Mouse (Mus musculus): ENCODE data around the gene Cradd. TPM values are rescaled to one million over a fixed set of nuclear protein-coding genes. Genes with fewer than 3 reads are reported as not detected.

Gene Cradd
- polyA plus RNA-seq, 1 experiment from 2014 or later, result 11.6 TPM

DNA sequence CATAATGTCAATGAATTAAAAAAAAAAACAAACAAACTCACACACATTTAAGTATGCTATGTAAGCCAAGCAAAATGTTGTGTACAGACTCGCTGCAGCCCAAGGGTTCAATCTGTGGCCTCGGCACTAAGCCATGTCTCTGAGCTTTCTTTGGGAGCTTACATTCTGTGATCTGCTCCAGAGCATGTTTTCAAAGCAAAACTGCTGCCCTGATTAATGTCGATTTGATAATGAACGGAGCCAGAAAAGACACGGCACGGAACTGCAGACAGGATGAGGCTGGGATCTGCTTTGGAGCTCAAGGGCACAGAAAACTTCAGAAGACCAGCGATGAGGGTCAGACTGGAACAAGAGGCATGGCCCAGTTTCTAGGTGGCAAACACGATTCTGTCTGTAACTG, 126.6 kb downstream of the Cradd start:
- no peaks in the 10 kb centered on the region for H3K4me1 ChIP-seq (replicated peaks; ENCODE audit: control insufficient read depth, insufficient read depth, low read length)
- no peak overlapping the region for H3K9ac ChIP-seq
- no peaks in the 10 kb centered on the region for H3K9me3 ChIP-seq (ENCODE audit: control insufficient read depth, low read length)
- H3K27ac ChIP-seq, result no peak overlapping the region
- ATAC-seq (ENCODE audit: low FRiP score) (no peak), DNase-seq (ENCODE audit: low spot score) (no peak)
- H3K27me3 ChIP-seq (ENCODE audit: control insufficient read depth, insufficient read depth, low read length), result no peaks in the 10 kb centered on the region
- WGBS, result 88% methylated on average over 8 of the region's 8 CpGs
- H3K4me3 ChIP-seq (replicated peaks; ENCODE audit: low read length), result no peak overlapping the region
- H3K36me3 ChIP-seq (replicated peaks; ENCODE audit: control insufficient read depth, insufficient read depth), result no peaks in the 10 kb centered on the region
- no peak overlapping the region for H3K4me2 ChIP-seq (replicated peaks)

DNA sequence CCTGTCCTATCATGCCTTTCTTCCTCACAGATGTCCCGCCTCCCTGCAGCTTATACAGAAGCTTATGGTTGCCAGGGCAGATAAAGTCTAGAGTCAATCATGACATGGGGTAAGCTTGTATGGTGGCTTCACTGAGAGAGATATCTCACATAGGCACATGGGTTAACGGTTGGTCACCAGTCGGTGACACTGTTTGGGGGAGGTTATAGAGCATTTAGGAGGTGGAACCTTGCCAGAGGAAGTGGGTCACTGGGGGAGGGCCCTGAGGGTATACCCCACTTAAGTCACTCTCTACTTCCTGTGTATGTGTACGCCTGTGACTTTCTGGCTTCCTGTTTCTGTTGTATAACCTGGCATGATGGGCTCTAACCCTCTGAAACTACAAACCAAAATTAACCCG, 128.2 kb downstream of the Cradd start:
- H3K4me3 ChIP-seq (replicated peaks; ENCODE audit: low read length), result no peak overlapping the region
- H3K9me3 ChIP-seq (ENCODE audit: control insufficient read depth, low read length), result no peaks in the 10 kb centered on the region
- no peak for DNase-seq (ENCODE audit: low spot score)
- 93% methylated on average over 5 of the region's 5 CpGs for WGBS
- H3K27me3 ChIP-seq (ENCODE audit: control insufficient read depth, insufficient read depth, low read length), result no peaks in the 10 kb centered on the region
- H3K9ac ChIP-seq, result no peak overlapping the region
- no peak overlapping the region for H3K4me2 ChIP-seq (replicated peaks)
- H3K36me3 ChIP-seq (replicated peaks; ENCODE audit: control insufficient read depth, insufficient read depth), result no peaks in the 10 kb centered on the region
- H3K27ac ChIP-seq, result no peak overlapping the region
- ATAC-seq (ENCODE audit: low FRiP score), result no peak
- H3K4me1 ChIP-seq (replicated peaks; ENCODE audit: control insufficient read depth, insufficient read depth, low read length), result no peaks in the 10 kb centered on the region

DNA sequence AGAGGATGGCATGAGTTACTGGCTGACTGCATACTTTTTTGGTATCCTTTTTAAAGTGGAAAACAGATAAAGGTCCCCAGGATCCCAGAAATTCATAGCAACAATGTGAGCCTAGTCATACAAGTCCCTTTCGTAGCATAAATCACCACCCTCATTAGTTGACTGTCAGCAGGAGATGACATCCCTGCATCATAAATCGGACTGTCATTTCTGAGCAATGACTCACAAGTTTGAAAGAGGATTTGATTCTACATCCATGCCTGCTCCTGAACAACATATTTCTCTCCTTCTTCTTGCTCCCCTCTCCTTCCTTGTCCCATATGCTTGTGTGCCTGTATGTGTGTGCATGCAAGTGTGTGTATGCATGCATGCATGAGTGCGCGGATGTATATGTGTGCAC, 129.2 kb downstream of the Cradd start:
- no peak overlapping the region for H3K9ac ChIP-seq
- no peaks in the 10 kb centered on the region for H3K27me3 ChIP-seq (ENCODE audit: control insufficient read depth, insufficient read depth, low read length)
- H3K36me3 ChIP-seq (replicated peaks; ENCODE audit: control insufficient read depth, insufficient read depth), result no peaks in the 10 kb centered on the region
- DNase-seq (ENCODE audit: low spot score) (no peak), ATAC-seq (ENCODE audit: low FRiP score) (no peak)
- no peak overlapping the region for H3K27ac ChIP-seq
- no peak overlapping the region for H3K4me3 ChIP-seq (replicated peaks; ENCODE audit: low read length)
- H3K4me1 ChIP-seq (replicated peaks; ENCODE audit: control insufficient read depth, insufficient read depth, low read length), result no peaks in the 10 kb centered on the region
- WGBS, result 88% methylated on average over 4 of the region's 4 CpGs
- H3K9me3 ChIP-seq (ENCODE audit: control insufficient read depth, low read length), result no peaks in the 10 kb centered on the region
- no peak overlapping the region for H3K4me2 ChIP-seq (replicated peaks)

DNA sequence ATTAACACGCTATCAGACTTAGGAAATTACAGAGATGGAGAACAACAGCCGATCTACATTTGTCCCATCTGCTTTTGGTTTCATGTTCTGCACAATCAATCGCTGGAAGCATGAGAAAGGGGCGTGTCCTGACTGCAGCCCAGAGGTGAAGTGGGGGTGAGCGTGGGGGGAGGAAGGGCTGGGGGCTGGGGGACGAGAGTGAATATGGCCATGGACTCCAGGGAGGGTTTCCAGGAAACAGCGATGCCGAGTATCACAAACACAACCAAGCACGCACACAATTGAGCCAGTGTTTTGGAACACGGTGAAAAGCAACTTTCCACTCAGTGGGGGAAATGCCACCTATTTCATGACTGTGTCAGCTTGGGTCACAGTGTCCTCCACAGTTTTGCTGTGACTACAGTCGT, 130.1 kb downstream of the Cradd start:
- no peak overlapping the region for H3K4me2 ChIP-seq (replicated peaks)
- no peaks in the 10 kb centered on the region for H3K4me1 ChIP-seq (replicated peaks; ENCODE audit: control insufficient read depth, insufficient read depth, low read length)
- no peaks in the 10 kb centered on the region for H3K9me3 ChIP-seq (ENCODE audit: control insufficient read depth, low read length)
- WGBS, result 62% methylated on average over 11 of the region's 11 CpGs
- H3K4me3 ChIP-seq (replicated peaks; ENCODE audit: low read length), result no peak overlapping the region
- no peak overlapping the region for H3K27ac ChIP-seq
- no peaks in the 10 kb centered on the region for H3K27me3 ChIP-seq (ENCODE audit: control insufficient read depth, insufficient read depth, low read length)
- ATAC-seq (ENCODE audit: low FRiP score), result no peak
- H3K9ac ChIP-seq, result no peak overlapping the region
- DNase-seq (ENCODE audit: low spot score), result no peak
- H3K36me3 ChIP-seq (replicated peaks; ENCODE audit: control insufficient read depth, insufficient read depth), result no peaks in the 10 kb centered on the region

DNA sequence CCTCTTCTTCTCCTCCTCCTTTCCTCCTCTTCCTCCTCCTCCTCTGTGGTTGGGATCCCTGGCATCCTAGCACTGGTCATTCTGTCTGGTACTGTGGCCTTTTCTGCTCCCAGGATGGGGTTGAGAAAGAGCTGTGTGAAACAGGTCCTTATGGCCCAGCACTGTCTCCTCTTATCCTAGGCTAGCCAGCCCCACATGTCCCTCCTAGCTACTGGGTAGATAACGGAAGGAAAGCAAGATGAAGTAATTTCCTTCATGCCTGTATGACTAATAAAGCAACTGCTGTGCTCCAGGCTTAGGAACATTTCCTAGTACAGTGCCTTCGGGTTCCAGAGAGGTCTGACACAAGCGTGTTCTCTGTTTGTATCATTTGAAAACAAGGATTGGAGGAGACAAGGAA, 132.1 kb downstream of the Cradd start:
- H3K9me3 ChIP-seq (ENCODE audit: control insufficient read depth, low read length), result no peaks in the 10 kb centered on the region
- no peak for ATAC-seq (ENCODE audit: low FRiP score)
- H3K4me1 ChIP-seq (replicated peaks; ENCODE audit: control insufficient read depth, insufficient read depth, low read length), result no peaks in the 10 kb centered on the region
- WGBS, result 81% methylated on average over 3 of the region's 3 CpGs
- H3K27me3 ChIP-seq (ENCODE audit: control insufficient read depth, insufficient read depth, low read length), result no peaks in the 10 kb centered on the region
- H3K36me3 ChIP-seq (replicated peaks; ENCODE audit: control insufficient read depth, insufficient read depth), result no peaks in the 10 kb centered on the region
- H3K9ac ChIP-seq, result no peak overlapping the region
- no peak overlapping the region for H3K4me2 ChIP-seq (replicated peaks)
- no peak for DNase-seq (ENCODE audit: low spot score)
- H3K27ac ChIP-seq, result no peak overlapping the region
- no peak overlapping the region for H3K4me3 ChIP-seq (replicated peaks; ENCODE audit: low read length)

DNA sequence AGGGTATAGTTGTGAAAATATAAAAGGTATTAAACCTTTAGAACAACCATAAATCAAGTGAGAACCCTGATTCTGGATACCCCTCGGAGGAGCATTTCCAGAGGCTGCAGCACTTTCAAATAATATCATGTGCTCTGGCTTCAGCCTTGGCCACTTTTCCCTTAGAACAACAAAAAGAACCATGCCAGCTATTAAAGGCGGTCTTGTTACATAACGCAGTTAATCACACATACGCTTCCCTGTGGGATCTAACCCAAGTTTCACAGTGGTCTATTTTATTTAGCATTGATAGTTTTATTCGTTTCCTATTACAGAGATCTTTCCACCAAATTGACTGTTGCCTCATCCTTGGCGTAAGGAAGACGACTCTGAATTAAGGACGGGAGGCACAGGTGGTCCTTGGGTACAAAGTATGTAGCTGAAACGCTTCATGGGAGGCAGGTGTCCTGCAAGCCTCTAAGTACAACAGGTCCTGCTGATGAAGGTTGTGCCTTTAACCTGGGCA, 132.7 kb downstream of the Cradd start:
- no peak for ATAC-seq (ENCODE audit: low FRiP score)
- DNase-seq (ENCODE audit: low spot score), result no peak
- Histone ChIP-seq H3K9ac (no peak overlapping the region), H3K4me1 (replicated peaks; ENCODE audit: control insufficient read depth, insufficient read depth, low read length) (no peaks in the 10 kb centered on the region), H3K4me3 (replicated peaks; ENCODE audit: low read length) (no peak overlapping the region), H3K27me3 (ENCODE audit: control insufficient read depth, insufficient read depth, low read length) (no peaks in the 10 kb centered on the region), H3K36me3 (replicated peaks; ENCODE audit: control insufficient read depth, insufficient read depth) (no peaks in the 10 kb centered on the region), H3K4me2 (replicated peaks) (no peak overlapping the region), H3K9me3 (ENCODE audit: control insufficient read depth, low read length) (no peaks in the 10 kb centered on the region), H3K27ac (no peak overlapping the region)
- 91% methylated on average over 9 of the region's 9 CpGs for WGBS

DNA sequence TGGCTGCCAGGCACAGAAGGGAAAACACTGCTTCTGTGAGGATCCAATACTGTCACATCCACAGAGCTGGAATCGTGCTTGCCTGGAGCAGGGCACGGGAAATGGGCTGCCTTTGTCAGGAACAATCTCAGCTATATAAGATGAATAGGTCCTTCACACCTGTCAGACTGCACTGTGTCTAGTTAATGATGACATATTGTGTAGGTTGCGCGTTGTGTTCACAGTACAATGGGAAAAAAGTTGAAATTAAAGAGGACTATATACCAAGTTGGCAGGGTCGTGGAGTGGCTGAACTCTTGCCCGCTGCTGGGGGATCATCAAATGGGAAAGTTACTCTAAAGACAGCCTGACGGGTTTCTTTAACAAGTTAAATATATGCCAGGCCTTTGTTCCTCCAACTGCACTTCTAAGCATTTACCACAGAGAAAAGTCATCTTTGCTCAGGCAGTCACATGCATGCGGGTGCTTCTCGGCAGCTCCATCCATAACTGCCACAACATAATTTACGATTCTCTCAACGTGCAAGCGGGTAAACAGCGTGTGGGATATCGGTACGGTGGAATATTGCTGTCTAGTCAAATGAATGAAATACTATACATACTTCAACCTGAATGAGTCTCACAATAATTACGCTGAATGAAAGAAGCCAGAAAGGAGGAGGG, 134.3 kb downstream of the Cradd start:
- no peak overlapping the region for H3K4me2 ChIP-seq (replicated peaks)

DNA sequence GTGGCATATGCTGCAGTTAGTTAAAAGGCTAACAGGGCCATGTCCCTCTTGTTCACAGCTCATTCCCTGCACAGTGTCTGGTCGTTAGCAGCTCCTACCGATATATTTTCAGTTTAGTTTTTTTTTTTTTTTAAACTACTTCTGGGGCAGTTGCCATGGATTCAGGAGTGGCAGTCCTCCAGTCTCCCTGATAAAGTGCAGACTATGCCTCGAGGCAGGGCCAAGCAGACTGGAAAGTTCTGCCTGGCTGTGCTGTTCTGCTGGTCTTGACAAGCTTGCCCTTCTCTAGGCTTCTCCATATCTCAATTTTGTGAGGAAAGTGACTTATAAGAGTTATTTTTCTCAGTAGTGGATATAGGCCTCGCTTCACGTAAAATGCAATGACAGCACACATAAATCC, 139.7 kb downstream of the Cradd start:
- ATAC-seq (ENCODE audit: low FRiP score), result no peak

More for the DNA sequence above, 134.3 kb downstream of the Cradd start:
- H3K4me3 ChIP-seq (replicated peaks; ENCODE audit: low read length), result no peak overlapping the region
- H3K4me1 ChIP-seq (replicated peaks; ENCODE audit: control insufficient read depth, insufficient read depth, low read length), result no peaks in the 10 kb centered on the region
- H3K27me3 ChIP-seq (ENCODE audit: control insufficient read depth, insufficient read depth, low read length), result no peaks in the 10 kb centered on the region
- ATAC-seq (ENCODE audit: low FRiP score) (no peak), DNase-seq (ENCODE audit: low spot score) (no peak)
- no peaks in the 10 kb centered on the region for H3K9me3 ChIP-seq (ENCODE audit: control insufficient read depth, low read length)
- H3K36me3 ChIP-seq (replicated peaks; ENCODE audit: control insufficient read depth, insufficient read depth), result no peaks in the 10 kb centered on the region
- 54% methylated on average over 16 of the region's 16 CpGs for WGBS
- no peak overlapping the region for H3K27ac ChIP-seq
- H3K9ac ChIP-seq, result no peak overlapping the region

DNA sequence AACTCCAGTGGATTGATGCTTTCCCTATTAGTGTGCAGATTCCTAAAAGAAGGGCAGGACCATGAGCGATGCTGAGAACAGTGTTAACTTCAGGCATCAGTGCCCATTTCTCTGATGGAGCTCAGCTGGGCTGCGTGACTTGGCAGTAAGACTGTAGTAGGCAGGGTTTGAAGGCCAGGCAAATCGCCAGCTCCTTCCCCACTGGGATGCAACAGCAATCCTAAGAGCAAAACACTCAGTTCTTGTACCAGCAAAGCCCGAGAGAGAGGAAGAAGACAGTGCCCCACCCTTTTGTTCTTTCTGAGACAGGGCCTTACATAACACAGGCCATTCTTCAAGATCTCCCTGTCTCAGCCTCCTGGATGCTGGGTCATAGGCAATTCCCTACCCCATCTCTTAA, 140.9 kb downstream of the Cradd start:
- peak; percentile 75 for DNase-seq (ENCODE audit: low spot score)

More for the DNA sequence above, 139.7 kb downstream of the Cradd start:
- H3K4me3 ChIP-seq (replicated peaks; ENCODE audit: low read length), result no peak overlapping the region
- no peaks in the 10 kb centered on the region for H3K9me3 ChIP-seq (ENCODE audit: control insufficient read depth, low read length)
- no peaks in the 10 kb centered on the region for H3K36me3 ChIP-seq (replicated peaks; ENCODE audit: control insufficient read depth, insufficient read depth)
- no peak overlapping the region for H3K9ac ChIP-seq
- no peaks in the 10 kb centered on the region for H3K27me3 ChIP-seq (ENCODE audit: control insufficient read depth, insufficient read depth, low read length)
- H3K4me1 ChIP-seq (replicated peaks; ENCODE audit: control insufficient read depth, insufficient read depth, low read length), result 0 out of 2 replicates have a peak, but pooled peaks cover 4% of the 10 kb centered on the region
- no peak for DNase-seq (ENCODE audit: low spot score)
- no peak overlapping the region for H3K27ac ChIP-seq
- H3K4me2 ChIP-seq (replicated peaks), result no peak overlapping the region
- WGBS, result 81% methylated on average over 5 of the region's 5 CpGs

DNA sequence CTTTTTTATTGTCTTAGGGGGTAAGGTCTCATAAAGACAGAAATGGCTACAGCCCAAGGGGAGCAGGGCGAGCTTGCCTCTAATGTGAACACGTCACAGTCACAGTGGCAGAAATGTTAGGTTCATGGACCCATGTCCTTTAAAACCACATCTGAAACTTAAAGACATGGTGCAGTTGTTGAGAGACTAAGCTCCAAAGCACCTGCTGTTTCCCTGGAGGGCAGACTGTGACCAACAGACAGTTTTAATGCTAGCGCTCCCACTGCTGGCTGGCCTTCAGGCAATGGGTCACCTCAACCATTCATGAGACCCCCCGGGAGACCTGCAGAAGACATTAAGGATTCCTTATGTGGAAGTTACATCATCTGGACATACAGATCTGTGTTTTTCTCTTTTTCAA, 141.5 kb downstream of the Cradd start:
- DNase-seq (ENCODE audit: low spot score) (no peak), ATAC-seq (ENCODE audit: low FRiP score) (no peak)
- Histone ChIP-seq H3K4me1 (replicated peaks; ENCODE audit: control insufficient read depth, insufficient read depth, low read length) (0 out of 2 replicates have a peak, but pooled peaks cover 4% of the 10 kb centered on the region), H3K36me3 (replicated peaks; ENCODE audit: control insufficient read depth, insufficient read depth) (no peaks in the 10 kb centered on the region), H3K27ac (no peak overlapping the region), H3K4me2 (replicated peaks) (no peak overlapping the region), H3K4me3 (replicated peaks; ENCODE audit: low read length) (no peak overlapping the region), H3K27me3 (ENCODE audit: control insufficient read depth, insufficient read depth, low read length) (no peaks in the 10 kb centered on the region), H3K9ac (no peak overlapping the region), H3K9me3 (ENCODE audit: control insufficient read depth, low read length) (no peaks in the 10 kb centered on the region)
- 76% methylated on average over 4 of the region's 4 CpGs for WGBS

More for the DNA sequence above, 140.9 kb downstream of the Cradd start:
- H3K9ac ChIP-seq, result no peak overlapping the region
- no peak for ATAC-seq (ENCODE audit: low FRiP score)
- H3K9me3 ChIP-seq (ENCODE audit: control insufficient read depth, low read length), result no peaks in the 10 kb centered on the region
- H3K4me1 ChIP-seq (replicated peaks; ENCODE audit: control insufficient read depth, insufficient read depth, low read length), result 0 out of 2 replicates have a peak, but pooled peaks cover 4% of the 10 kb centered on the region
- no peaks in the 10 kb centered on the region for H3K27me3 ChIP-seq (ENCODE audit: control insufficient read depth, insufficient read depth, low read length)
- 56% methylated on average over 4 of the region's 4 CpGs for WGBS
- no peaks in the 10 kb centered on the region for H3K36me3 ChIP-seq (replicated peaks; ENCODE audit: control insufficient read depth, insufficient read depth)
- no peak overlapping the region for H3K4me2 ChIP-seq (replicated peaks)
- H3K4me3 ChIP-seq (replicated peaks; ENCODE audit: low read length), result no peak overlapping the region
- no peak overlapping the region for H3K27ac ChIP-seq

All from hindbrain, embryonic 14.5 days (tissue).